Mouse (Mus musculus) v-Abl transformed pro-B cells (cell line): Measurements from ENCODE around the gene Gm11020.

Experiments
- in situ Hi-C, 2 experiments: fragments of 400-800 bp; cut with MboI; formaldehyde crosslinking; loops; one replicate each; pipeline ENCODE4 v1.15.1; 2025; ENCODE audit not compliant: unreplicated experiment in 2 of 2

Gene Gm11020

DNA sequence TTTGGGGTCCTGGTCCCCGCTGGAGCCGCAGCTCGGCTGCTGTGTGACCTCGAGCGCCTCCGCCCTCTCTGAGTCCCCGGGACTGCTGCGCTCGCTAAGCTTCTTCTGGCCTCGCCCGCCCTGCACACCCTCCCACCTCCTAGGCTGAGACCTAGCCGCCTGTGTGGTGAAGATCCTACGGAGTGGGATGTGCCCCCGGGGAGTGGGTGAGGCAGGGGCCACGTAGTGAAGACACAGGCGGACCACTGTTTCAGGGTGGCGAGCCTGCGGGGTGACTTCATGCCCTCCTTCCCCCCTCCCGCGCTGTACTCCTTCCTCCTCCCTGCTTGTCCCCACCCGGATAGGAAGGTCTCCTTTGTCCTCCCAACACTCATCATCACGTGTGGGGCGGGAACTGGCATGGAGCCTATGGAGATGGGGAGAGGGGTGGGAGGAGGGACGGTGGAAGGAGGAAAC is 19.8 kb downstream of the Gm11020 start:
- in situ Hi-C loops = loop anchor here (5.0 to 10.0 kb wide), 7 partner anchors 96 to 244 kb away; partner anchors contain the start of genes Cdh5 (in 1 of the 2) and Dync1li2 (in 1 of the 2)

- in situ Hi-C loops = loop anchor here (5.0 to 10.0 kb wide), 7 partner anchors 96 to 244 kb away; partner anchors contain the start of genes Cdh5 (in 1 of the 2) and Dync1li2 (in 1 of the 2)
Measured at GRCm38 (mm10) chr8:104341678-104342077, 20.3 kb downstream of the Gm11020 start.

DNA sequence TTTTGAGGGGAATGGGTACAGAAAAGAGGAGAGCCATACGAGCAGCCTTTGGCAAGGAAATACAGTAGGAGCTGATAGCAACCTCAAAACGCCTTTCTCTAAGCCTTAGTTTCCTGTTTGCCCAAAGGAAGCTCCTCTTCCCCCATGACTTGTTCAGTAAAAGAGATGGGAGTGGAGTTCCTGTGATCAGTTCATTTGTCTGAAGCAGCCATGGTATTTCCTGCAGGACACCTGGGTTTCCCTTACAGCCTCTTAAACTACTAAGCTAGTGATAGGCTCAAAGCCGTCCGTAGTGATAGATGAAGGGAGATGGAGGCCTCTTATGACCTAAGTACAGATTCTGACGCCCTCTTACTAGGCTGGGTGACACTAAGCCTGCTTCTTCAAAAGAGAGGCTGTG is 21.1 kb downstream of the Gm11020 start:
- in situ Hi-C loops = loop anchor here (5.0 to 10.0 kb wide), 7 partner anchors 95 to 245 kb away; partner anchors contain the start of genes Cdh5 (in 1 of the 2) and Dync1li2 (in 1 of the 2)

GRCm38 (mm10) chr8:104343957-104344356 is 22.6 kb downstream of the Gm11020 start:
- in situ Hi-C loops = loop anchor here (5.0 to 10.0 kb wide), 7 partner anchors 93 to 247 kb away; partner anchors contain the start of genes Cdh5 (in 1 of the 2) and Dync1li2 (in 1 of the 2)

DNA sequence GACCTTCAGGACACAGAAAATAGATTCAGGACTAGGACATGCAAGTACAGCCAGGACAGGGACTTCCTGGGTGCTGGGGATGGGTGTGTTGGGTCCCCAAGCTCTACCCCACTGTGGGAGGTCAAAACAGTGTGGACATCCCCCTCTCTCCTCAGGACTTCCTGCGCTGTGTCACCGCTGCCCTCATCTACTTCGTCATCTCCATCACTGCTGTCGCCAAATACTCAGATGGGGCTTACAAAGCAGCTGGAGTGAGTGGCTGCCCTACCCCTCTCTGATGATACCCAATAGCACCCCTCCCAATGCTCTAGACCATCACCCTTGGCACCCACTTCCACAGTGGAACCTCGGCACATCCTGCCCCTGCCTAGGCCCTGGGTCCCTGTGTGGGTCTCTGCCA is 23.3 kb downstream of the Gm11020 start:
- in situ Hi-C loops = loop anchor here (5.0 to 10.0 kb wide), 7 partner anchors 93 to 247 kb away; partner anchors contain the start of genes Cdh5 (in 1 of the 2) and Dync1li2 (in 1 of the 2)

GRCm38 (mm10) chr8:104346706-104347105 is 25.3 kb downstream of the Gm11020 start:
- in situ Hi-C loops = loop anchor here in 1 of 2 experiments (10.0 kb wide), 2 partner anchors 202 to 242 kb away; partner anchors contain the start of gene Cdh5

DNA sequence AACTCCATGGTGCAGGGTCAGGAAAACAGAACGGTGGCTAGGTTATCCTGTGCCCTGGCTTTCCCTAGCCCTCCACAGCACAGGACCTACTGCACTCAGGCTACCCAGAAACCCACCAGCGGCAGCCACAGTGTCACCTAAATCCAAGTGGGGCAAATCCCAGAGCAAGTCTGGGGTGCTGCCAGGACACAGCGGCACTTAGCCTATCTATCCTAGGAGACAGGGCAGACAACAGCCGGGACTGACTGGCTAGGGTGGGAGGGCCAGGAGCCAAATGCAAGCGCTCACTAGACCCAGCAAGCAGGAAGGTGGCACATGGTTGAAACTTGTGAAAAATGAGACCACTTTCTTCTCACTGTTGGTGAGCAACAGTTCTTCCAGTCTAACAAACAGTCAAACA is 27.6 kb downstream of the Gm11020 start:
- in situ Hi-C loops = loop anchor here in 1 of 2 experiments (10.0 kb wide), 2 partner anchors 204 to 244 kb away; partner anchors contain the start of gene Cdh5

- in situ Hi-C loops = no loop called here
Measured at GRCm38 (mm10) chr8:104350047-104350446, 28.7 kb downstream of the Gm11020 start.

- in situ Hi-C loops = no loop called here
Measured at GRCm38 (mm10) chr8:104353186-104353585, 31.8 kb downstream of the Gm11020 start.

DNA sequence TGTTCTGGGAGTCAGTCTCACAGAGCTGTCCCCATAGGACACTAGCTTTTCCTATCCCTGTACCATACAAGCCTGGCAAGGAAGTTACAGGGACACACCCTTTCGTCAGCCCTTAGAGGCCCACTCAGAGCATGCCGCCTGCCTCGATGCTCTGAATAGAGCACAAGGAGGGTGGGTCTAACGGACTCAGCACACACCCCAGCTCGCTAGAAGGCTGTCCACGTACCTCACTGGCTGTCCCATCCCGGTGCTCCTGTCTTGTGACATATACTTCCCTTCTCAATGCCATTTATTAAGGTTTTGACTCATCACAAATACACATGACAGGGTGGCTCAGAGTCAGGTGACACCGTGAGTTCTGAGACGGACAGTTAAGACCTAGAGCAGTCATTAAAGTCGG is 33.1 kb downstream of the Gm11020 start:
- in situ Hi-C loops = no loop called here

GRCm38 (mm10) chr8:104358637-104359036 is 37.3 kb downstream of the Gm11020 start:
- in situ Hi-C loops = no loop called here

- in situ Hi-C loops = no loop called here
Measured at GRCm38 (mm10) chr8:104359778-104360456, 38.5 kb downstream of the Gm11020 start.

- in situ Hi-C loops = no loop called here
Measured at GRCm38 (mm10) chr8:104365695-104366094, 44.3 kb downstream of the Gm11020 start.

DNA sequence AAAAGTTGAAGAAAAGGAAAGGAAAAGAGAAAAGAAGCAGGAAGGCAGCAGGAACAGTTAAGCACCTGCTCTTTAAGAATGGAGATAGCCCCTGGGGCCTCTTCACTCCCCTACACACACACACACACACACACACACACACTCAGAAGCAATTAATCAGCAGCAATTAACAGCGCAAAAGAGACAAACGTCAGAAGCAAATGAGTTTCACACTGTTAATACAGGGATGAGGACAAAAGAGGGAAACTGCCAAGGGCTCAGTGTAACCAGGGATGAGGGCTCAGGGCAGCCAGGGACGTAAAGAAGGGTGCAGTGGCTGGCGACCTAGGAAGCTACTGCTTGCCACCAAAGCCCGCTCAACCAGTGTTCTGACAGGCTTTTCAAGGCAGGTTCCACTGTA is 46.0 kb downstream of the Gm11020 start:
- in situ Hi-C loops = no loop called here

GRCm38 (mm10) chr8:104369591-104369990 is 48.2 kb downstream of the Gm11020 start:
- in situ Hi-C loops = no loop called here

DNA sequence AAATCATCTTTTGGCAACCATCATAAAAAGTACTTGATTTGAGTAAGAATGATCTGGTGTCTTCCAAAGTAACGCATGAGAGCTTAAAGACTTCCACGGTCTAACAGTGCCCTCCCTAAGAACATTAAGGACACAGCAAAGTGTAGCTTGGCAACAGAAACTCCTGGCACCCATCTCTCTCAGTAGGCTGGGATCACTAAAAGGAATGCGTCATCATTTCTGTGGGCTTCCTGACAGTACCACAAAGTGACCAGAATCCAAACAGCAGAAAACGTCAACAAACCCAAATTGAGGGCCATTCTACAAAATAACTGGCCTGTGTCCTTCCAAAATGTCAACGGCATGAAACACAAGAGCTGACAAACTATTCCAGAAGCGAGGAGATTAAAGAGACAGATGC is 48.7 kb downstream of the Gm11020 start:
- in situ Hi-C loops = no loop called here

DNA sequence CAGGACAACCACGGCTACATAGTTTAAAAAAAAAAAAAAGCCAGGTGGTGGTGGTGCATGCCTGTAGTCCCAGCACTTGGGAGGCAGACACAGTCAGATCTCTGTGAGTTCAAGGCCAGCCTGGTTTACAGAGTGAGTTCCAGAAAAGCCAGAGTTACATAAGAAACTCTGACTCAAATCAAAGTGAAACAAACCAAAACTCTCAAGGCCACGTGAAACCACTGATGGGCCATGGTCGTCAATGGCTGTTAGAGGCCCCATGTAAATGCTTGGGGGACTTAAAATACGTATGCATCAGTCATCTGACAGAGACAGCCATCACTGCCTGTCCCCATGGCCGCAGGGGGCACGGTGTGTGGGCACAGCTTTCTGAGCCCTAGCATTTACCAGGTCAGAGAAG is 49.8 kb downstream of the Gm11020 start:
- in situ Hi-C loops = no loop called here
